Mouse (Mus musculus) retina, adult 2 months (tissue): ENCODE measurements at regions not wholly inside any gene's neighbourhood (a gene's known extent, or its start where the extent isn't known, plus 50 kb on each side); places are given as distances from the start of the nearest gene placed in this dataset.
"Not testable (repeated sequence)": the region's sequence is repeated elsewhere in the genome, so short reads cannot be mapped to it uniquely, and the experiment has no call there.

ENCODE experiments used
- DNase-seq: peaks from one replicate; pipeline ENCODE4 v3.0.0-alpha.2; 2012; ENCODE audit warnings: low read depth, low spot score

DNA sequence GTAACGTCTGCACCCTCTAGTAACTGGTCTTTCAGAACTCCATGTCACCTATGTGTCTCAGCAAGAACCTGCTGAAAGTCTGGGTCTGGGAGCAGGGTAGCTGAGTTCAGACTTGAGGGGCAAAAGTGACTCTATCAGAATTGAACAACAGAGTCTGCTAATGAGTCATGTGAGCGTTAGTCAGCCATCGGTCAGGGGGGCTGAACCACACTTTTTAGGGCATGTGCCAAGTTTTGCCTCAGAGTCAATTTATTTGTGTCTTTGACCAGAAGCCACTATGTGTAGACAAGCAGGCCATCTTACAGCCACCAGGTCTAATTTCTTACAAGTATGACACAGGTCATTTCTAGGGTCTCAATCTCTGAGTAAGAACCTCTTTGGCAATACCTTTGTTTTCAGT lies 115.9 kb upstream of the Gm11146 start:
- not testable (repeated sequence) for DNase-seq

DNA sequence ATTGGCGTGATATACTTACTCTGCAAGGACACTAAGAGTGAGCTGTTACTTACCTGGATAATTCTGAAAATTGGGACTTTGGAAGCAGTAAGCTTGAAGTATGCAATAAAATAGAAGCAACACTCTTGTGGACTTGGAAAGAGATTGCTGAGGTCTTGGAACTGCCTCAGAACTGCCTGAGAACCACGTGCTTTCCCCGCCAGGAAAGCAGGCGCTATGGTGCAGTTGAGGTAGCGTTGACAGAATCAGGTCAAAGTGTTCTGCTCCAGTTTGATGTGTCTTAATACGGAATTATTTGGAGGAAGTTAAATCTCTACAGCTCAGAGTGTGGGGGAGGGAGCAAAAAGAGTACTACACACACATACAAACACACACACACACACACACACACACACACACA lies 102.8 kb upstream of the Gm11146 start:
- DNase-seq = no peak

DNA sequence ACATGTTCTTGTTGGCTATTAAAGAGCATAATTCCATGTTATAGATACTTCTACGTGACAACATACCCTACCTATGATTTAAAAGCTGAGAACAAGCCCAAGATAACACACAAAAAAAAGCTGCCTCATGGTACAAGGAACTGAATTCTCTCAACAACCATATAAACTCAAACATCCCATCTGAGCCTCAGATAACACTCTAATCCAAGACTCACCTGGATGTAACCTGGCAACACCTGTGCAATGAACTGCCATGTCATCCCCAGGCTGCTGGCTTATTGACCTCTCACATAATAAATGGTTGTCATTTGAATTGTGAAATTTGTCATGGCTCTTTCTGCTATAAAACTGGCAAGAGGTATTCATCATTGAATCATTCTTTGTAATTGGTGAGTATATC lies 93.5 kb upstream of the Gm11146 start:
- no peak for DNase-seq

- DNase-seq = no peak
Observed at GRCm38 (mm10) chr16:77687056-77687839, 85.4 kb upstream of the Gm11146 start.

DNA sequence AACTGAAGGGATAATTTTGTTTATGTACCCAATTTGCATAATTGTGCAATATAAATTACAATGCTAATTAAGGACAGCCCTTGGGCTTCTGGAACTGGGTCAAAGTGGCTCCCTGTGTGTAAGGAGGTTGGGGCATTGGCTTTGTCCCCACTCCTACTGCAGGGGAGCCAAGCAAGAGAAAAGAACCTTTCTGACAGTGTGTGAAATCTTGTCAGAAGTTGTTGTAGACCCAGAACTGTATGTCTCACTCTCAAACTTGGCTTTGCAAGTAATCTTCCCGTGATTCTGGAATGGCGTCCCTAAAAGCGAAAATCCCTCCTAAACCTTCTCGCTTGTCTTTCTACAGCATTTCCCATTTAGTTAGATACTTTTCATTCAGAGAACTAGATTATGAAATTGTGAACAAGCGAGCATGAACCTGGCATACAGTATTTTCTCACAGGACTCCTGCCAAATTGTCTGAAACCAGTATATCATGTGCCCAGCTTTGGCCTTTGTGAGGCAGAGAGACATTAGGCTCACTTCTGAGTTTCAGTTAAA lies 83.8 kb upstream of the Gm11146 start:
- no peak for DNase-seq

- DNase-seq = no peak
Observed at GRCm38 (mm10) chr16:77684521-77684920, 82.6 kb upstream of the Gm11146 start.

GRCm38 (mm10) chr16:77679234-77679633 lies 77.3 kb upstream of the Gm11146 start:
- DNase-seq = no peak

- no peak for DNase-seq
Observed at GRCm38 (mm10) chr16:77676805-77677204, 74.9 kb upstream of the Gm11146 start.

- DNase-seq = no peak
Observed at GRCm38 (mm10) chr16:77675885-77676597, 74.1 kb upstream of the Gm11146 start.

GRCm38 (mm10) chr16:77671253-77671652 lies 69.4 kb upstream of the Gm11146 start:
- no peak for DNase-seq

DNA sequence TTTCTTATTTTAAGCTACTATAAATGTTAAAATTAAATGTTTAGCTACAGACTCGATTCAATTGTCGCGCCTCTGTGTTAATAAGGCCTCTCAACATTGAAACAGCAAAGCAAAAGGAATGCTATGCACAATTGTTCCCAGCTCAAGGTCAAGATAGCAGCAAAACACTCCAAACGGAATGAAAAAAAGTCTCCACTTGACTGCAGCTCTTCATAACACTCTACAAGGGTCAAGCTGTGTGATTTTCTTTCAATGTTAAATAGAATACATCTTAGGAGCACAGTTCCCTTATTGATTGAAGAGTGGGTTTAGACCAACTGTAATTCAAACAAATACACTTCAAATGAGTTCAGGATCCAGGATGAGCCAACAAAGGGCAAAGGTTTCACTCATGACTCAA lies 63.9 kb upstream of the Gm11146 start:
- DNase-seq = no peak

DNA sequence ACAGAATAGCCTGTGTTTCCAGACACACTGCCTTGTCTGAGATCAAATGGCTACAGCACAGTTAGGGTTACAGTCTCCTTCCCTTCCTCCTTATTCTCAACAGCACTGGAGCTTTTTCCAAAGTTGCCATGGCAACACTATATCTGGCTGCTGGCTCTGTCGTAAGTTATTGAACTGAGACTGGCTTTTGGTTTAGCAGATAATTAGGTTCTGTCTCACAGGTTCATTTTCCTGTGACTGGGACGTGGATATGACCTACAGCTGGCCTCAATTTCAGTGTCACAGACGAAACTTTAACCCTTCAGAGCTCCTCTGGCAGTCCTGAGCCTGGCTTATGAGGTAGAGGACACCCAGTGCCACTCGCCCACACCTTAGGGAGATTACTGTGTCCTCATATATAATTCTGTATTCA lies 60.2 kb upstream of the Gm11146 start:
- DNase-seq = no peak

DNA sequence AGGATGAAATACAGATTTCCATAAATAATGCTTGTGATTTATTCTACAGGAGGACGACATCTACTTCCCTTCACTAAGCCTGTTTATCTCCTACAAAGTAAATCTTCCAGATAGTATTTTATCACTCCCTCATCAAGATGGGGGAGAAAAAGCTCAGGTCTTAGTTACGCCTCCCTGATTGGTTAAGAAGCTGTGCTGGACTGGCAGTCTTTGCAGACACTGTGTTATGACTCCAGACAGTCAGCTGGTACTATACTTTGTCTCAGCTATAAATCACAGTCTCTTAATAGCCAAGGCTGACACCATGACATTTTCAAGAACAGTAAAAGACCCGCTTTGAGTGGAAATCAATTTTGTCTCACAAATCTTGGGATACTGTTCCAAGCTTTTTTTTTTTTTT lies 51.4 kb upstream of the Gm11146 start:
- no peak for DNase-seq
